Mouse (Mus musculus) heart, adult 18-20 months (tissue): ENCODE measurements around the gene Cfd. TPM values are rescaled to one million over a fixed set of nuclear protein-coding genes. Genes with fewer than 3 reads are reported as not detected.
"Not testable (repeated sequence)": the region's sequence is repeated elsewhere in the genome, so short reads cannot be mapped to it uniquely, and the experiment has no call there.

Experiments used
- DNase-seq, 2 experiments: peaks; one replicate each; pipeline ENCODE4 v3.0.0; 2021 to 2022; ENCODE audit warnings: mixed read lengths in 1 of 2
- total RNA-seq, 2 experiments: library from RNA; stranded (reverse); gene quantifications; 2 replicates each; pipeline ENCODE4 v1.2.3; 2021

Gene Cfd
- total RNA-seq, 2 experiments from 2014 or later = 49.7 to 435 TPM

DNA sequence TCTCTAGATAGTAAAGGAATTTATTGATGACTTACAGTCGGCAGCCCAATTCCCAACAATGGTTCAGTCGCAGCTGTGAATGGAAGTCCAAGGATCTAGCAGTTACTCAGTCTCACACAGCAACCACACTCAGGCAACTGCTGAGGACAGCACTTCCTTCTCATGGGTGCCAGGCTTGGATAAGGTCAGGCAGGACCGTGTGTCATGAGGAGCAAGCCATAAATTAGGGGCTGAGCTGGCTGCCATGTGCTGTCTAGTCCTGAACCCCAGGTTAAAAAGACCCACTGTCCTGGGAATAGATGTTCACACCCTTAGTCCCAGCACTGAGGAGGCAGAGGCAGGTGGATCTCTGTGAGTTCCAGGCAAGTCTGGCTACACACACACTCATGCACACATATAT, 5.7 kb upstream of the Cfd start:
- not testable (repeated sequence) for DNase-seq

DNA sequence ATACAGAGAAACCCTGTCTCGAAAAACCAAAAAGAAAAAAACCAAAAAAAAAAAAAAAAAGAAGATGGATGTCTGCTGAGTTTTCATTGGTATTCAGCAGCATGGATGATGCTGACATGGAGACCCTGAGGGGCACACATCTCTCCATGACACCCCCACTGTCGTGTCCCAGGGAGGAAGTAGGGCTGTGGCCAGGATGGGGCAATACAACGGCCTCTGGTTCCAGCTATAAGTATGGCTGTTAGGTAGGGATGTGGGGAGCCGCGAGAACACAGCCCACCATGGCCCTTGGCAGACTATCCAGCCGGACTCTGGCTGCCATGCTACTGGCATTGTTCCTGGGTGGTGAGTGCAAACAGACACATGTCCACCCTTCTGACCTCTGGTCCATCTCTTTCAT, 4.6 kb upstream of the Cfd start, which contains the start of gene Elane:
TSS of gene Elane (plus strand) at position 194 of the 400 bp plus-strand sequence.
- DNase-seq = no peak

- no peak for DNase-seq
These were observed 4.0 kb upstream of the Cfd start for GRCm38 (mm10) chr10:79886611-79887010.

GRCm38 (mm10) chr10:79889386-79889785, 1.3 kb upstream of the Cfd start:
- DNase-seq = no peak

- peak; percentile 73 to 89 for DNase-seq
These were observed 1.9 kb downstream of the Cfd start for GRCm38 (mm10) chr10:79892451-79893118.

DNA sequence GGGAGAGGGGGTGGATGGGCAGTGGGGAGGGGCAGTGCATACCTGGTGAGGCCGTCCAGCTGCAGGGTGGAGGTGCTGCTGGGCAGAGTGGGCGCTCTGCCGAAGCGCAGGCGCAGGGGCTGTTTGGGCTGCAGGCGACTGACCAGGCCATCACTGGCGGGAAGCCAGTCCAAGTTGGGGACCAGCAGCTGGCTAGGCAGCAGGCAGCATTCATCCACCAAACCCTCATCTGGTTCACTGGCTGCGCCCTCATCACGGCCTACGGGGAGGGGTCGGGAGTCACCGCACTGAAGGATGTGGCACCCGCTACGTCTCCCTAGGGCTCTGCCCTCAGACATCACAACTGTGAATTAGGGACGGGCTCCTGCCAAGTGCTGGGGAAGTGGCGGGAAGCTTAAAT, 5.7 kb downstream of the Cfd start:
- DNase-seq = no peak

DNA sequence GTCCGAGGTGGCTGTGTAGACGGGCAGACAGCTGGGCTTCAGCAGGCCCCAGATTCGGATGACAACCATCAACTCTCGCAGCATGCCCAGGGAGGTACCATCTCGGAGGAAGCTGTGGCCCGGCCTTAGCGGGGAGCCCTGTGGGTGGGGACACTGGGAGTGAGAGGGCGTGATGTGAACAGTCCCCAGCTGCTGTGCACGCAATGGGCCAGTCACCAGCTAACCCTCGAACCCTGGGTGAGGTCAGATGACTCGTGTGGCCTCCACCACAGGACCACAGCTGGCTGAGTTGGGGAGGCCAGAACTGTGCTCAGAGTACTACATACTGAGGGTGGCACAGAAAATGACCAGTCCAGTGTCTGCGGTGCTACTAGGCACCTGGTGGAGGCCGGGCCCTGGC, 6.2 kb downstream of the Cfd start:
- no peak for DNase-seq

- no peak for DNase-seq
These were observed 6.9 kb downstream of the Cfd start for GRCm38 (mm10) chr10:79897316-79898245.

DNA sequence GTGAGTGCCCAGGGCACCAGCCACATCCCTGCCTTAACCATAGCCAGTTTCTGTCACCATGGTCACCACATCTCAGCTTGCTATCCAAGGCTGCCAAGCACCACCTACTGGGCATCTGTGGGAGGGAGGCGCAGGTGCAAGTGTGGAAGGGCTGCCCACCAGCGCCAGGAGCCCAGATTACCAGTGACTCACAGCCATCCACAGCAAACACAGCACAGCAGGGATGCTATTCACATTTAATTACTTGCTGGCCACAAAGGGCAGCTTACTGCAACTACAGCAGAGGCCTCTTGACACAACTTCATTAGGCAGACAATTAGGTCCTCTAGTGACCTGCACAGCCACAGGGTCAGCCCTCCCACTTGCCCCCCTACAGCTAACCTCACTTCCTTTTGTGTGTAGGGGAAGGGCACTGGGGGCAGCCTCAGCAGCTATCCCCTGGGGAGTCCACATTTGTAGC, 10.3 kb downstream of the Cfd start:
- DNase-seq = no peak

GRCm38 (mm10) chr10:79906712-79907111, 16.1 kb downstream of the Cfd start:
- no peak for DNase-seq

DNA sequence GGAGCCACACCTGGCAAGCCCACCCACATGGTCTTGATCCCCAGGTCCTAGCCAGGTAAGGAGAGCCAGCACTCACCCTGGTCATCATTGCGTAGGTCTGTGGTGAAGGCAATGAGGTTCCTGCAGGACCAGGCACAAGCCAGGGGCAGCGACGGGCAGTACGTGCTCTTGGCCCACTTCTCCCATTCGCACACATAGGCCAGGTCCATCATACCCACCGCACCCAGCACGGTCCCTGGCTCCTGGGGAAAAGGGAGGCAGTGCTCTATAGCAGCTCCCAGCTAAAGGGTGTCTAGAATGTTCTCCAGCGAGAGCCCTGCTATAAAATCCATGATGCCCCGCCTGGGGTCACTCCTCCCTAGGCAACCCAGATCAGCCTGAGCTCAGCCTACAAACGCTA, 16.8 kb downstream of the Cfd start:
- DNase-seq = no peak

- peak; percentile 97 for DNase-seq
These were observed 17.8 kb downstream of the Cfd start, which contains the start of gene Med16 for GRCm38 (mm10) chr10:79908167-79909091. TSS of gene Med16 (minus strand) at chr10:79908923.

DNA sequence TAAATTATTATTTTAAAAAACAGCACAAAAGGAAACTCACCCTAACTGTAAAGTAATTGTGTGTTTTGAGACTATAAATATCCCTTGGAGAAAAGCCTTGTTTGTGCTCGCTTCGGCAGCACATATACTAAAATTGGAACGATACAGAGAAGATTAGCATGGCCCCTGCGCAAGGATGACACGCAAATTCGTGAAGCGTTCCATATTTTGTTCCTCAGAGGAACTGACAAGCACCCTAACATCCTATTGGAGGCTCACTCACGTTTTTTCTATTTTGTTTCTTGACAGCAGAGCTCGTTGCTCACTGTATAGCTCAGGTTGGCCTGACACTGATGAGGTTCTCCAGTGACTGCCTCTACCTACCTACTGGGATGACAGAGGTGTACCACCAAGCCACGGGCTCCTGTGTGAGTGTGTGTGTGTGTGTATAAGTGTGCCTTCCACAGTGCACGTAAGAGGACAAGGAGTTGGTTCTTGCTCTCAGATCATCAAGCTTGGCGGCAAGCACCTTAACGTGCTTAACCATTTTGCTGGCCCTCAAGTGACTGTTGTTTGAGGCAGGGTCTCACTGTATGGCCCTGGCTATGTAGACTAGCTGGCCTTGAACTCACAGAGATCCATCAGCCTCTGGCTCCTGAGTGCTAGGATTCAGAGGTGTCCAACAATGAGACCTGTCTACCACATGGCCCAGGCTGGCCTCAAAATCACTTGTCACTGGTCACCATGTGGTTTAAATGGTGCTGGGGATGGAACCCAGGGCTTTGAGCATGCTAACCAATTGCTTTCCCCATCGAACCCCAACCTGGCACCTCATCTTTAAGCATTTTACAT, 18.7 kb downstream of the Cfd start:
- DNase-seq = peak; percentile 61 to 76

- DNase-seq = no peak
These were observed 19.9 kb downstream of the Cfd start, which contains the start of gene Gm26602 for GRCm38 (mm10) chr10:79910556-79910955. TSS of gene Gm26602 (plus strand) at chr10:79910856.

DNA sequence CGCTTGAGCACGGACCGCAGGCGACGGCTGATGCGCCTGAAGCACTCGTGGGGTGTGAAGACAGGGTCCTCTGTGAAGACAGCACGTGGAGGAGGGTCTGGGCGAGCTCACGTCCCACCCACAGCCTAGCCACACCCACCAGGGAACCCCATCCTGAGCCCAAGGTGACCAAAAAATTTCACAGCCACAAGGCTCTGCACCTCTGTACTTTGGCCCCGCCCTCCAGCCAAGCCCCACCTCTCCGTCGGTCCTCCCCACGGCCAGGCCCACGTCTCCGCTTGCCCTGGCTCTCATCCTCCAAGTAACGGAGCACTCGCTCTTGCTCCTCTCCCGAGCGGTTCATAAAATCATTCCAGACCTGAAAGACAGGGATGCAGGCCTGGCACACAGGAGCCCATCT, 21.8 kb downstream of the Cfd start:
- no peak for DNase-seq

DNA sequence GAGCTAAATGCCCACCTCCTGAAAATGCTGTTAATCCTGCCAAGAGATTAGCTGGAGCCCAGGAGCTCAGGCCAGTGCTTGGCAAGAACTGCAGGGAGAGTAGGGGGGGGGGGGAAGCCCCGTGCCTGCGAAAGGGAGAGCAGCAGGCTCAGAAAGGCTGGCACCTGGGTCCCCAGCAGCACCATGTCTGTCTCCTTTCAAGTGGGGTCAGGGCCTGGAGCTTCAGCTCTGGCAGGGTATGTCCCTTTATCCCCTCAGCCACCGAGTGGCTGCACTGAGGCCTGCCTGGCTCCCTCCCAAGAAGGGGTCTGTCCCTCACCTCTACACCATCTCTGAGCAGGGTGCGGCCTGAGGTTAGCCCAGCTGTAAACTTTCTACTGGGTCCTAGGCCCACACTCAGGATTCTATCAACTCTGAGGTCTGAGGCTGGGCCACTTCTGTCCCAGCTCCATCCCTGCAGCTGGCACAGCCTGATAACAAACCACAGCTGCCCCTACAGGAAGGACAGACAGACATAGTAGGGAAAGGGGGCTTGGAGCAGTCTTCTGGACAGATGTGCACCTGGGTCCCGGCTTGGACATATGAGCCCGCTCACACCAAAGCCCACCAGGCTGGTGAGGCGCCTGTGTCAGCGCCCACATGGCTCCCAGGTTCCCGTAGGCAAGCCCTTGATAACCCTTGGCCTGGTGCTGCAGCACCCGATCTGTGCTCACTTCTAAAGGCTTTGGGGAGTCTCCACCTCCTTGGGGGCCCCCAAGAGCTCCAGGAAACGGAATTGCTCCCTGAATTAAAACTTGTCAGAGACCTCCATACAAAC, 23.7 kb downstream of the Cfd start:
- no peak for DNase-seq

- DNase-seq = no peak
These were observed 24.4 kb downstream of the Cfd start for GRCm38 (mm10) chr10:79914948-79915596.

GRCm38 (mm10) chr10:79916081-79916480, 25.4 kb downstream of the Cfd start:
- no peak for DNase-seq

DNA sequence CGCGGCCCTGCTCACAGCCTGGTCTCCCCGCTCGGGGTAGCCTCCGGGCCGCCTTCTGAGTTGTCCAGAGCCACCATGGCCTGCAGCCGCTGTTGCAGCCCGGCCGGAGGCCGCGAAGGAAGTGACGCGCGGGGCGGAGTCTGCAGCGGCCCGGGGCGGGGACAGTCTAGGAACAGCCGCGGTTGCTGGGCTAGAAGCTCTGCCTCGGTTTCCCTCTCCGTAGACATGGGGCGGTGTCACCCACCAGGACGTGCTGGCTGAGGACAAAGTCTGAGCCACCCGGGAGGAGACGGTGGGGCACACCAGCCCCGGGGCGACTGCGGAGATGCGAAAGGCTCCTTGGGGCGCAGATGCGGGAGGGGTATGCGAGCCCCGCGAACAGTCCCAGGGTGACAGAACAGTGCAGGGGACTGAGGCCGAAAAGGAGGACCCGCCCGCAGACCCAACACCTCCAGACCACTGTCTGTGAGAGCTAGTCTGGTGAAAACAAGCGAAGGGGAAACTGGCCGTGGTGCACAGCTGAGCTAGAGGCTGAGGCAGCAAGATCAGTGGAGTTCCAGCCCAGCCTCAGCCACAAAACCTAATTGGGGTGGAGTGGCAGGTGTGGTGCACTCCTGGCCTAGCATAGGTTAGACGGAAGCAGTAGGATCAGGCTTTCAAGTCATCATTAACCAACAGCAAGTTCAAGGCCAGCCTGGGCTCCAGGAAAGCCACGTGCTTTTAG, 26.3 kb downstream of the Cfd start, which contains the start of gene Kiss1r:
TSS of gene Kiss1r (plus strand) at position 164 of the 724 bp plus-strand sequence.
- DNase-seq = peak; percentile 92 to 94
